Mouse (Mus musculus): ENCODE results near the gene Foxred2. TPM values are rescaled to one million over a fixed set of nuclear protein-coding genes. Genes with fewer than 3 reads are reported as not detected.

The Foxred2 gene
- total RNA-seq, 1 experiment, result 21.9 TPM

GRCm38 (mm10) chr15:77926921-77927320, 29.6 kb downstream of the Foxred2 start:
- Histone ChIP-seq H3K36me3 (ENCODE audit: control insufficient read depth, insufficient read depth, low read length, poor library complexity, severe bottlenecking) (peaks cover 37% of the 10 kb centered on the region), H3K27ac (ENCODE audit: insufficient read depth, low read depth, low read length, poor library complexity, severe bottlenecking) (no peak overlapping the region), H3K9ac (ENCODE audit: insufficient read depth, low read depth, low read length, poor library complexity, severe bottlenecking) (no peak overlapping the region), H3K4me1 (ENCODE audit: control insufficient read depth in 2 of 2, insufficient read depth in 2 of 2, low read length in 2 of 2, poor library complexity in 1 of 2) (peaks cover 0 to 6% of the 10 kb centered on the region in 2 experiments; a peak in 1 of 4 replicates), H3K9me3 (ENCODE audit: control insufficient read depth, insufficient read depth, low read depth, low read length) (no peaks in the 10 kb centered on the region), H3K4me3 (ENCODE audit: insufficient read depth in 1 of 2, low read depth in 1 of 2, low read length in 2 of 2, poor library complexity in 1 of 2, severe bottlenecking in 1 of 2) (no peak overlapping the region)
- in situ Hi-C loops (cut with MboI; ENCODE audit: low sequenced_read_pairs in 2 of 2, unreplicated experiment in 2 of 2), result no loop called here
- DNase-seq (ENCODE audit: low read depth, low spot score), result no peak
- no peak for TF ChIP-seq CHD2 (IDR thresholded peaks at IDR 0.05; ENCODE audit: low read depth, low read length)
- TF ChIP-seq MAFK (IDR thresholded peaks at IDR 0.05; ENCODE audit: insufficient read depth, low read depth, low read length), result no peak
- no peak for TF ChIP-seq HCFC1 (IDR thresholded peaks at IDR 0.05; ENCODE audit: borderline replicate concordance, insufficient read depth, low read length)
- TF ChIP-seq ZC3H11A (IDR thresholded peaks at IDR 0.05; ENCODE audit: borderline replicate concordance, low read depth, low read length), result no peak
- no peak for TF ChIP-seq ZNF384 (IDR thresholded peaks at IDR 0.05; ENCODE audit: low read depth, low read length)

DNA sequence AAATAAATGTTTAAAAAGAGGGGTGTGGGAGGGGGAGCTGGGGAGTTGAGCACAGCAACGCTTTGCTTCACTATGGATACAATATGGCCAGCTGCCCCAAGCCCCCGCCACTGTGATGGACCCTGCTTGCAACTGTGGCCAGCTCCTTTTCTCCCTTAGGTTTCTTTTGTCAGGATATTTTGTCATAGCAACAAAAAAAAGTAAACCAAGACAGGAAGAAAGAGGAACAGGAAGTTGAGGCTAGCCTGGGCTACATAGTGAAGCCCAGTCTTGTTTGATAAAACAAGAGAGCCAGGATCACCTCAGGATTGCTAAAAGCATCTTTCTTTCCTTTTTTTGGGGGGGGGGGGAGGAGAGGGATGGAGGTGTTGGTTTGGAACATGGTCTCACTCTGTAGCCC, 31.3 kb downstream of the Foxred2 start:
- Histone ChIP-seq H3K4me3 (ENCODE audit: insufficient read depth in 1 of 2, low read depth in 1 of 2, low read length in 2 of 2, poor library complexity in 1 of 2, severe bottlenecking in 1 of 2) (no peak overlapping the region), H3K27ac (ENCODE audit: insufficient read depth, low read depth, low read length, poor library complexity, severe bottlenecking) (no peak overlapping the region), H3K9me3 (ENCODE audit: control insufficient read depth, insufficient read depth, low read depth, low read length) (no peaks in the 10 kb centered on the region), H3K9ac (ENCODE audit: insufficient read depth, low read depth, low read length, poor library complexity, severe bottlenecking) (no peak overlapping the region), H3K36me3 (ENCODE audit: control insufficient read depth, insufficient read depth, low read length, poor library complexity, severe bottlenecking) (peaks cover 49% of the 10 kb centered on the region), H3K4me1 (ENCODE audit: control insufficient read depth in 2 of 2, insufficient read depth in 2 of 2, low read length in 2 of 2, poor library complexity in 1 of 2) (peaks cover 0 to 6% of the 10 kb centered on the region in 2 experiments; a peak in 1 of 4 replicates)
- no peak for DNase-seq (ENCODE audit: low read depth, low spot score)
- in situ Hi-C loops (cut with MboI; ENCODE audit: low sequenced_read_pairs in 2 of 2, unreplicated experiment in 2 of 2), result no loop called here
- TF ChIP-seq ZNF384 (IDR thresholded peaks at IDR 0.05; ENCODE audit: low read depth, low read length), result no peak
- TF ChIP-seq CHD2 (IDR thresholded peaks at IDR 0.05; ENCODE audit: low read depth, low read length), result no peak
- TF ChIP-seq HCFC1 (IDR thresholded peaks at IDR 0.05; ENCODE audit: borderline replicate concordance, insufficient read depth, low read length), result no peak
- TF ChIP-seq MAFK (IDR thresholded peaks at IDR 0.05; ENCODE audit: insufficient read depth, low read depth, low read length), result no peak
- TF ChIP-seq ZC3H11A (IDR thresholded peaks at IDR 0.05; ENCODE audit: borderline replicate concordance, low read depth, low read length), result no peak

- H3K36me3 ChIP-seq (ENCODE audit: control insufficient read depth, insufficient read depth, low read length, poor library complexity, severe bottlenecking), result peaks cover 58% of the 10 kb centered on the region
- H3K4me1 ChIP-seq (ENCODE audit: control insufficient read depth in 2 of 2, insufficient read depth in 2 of 2, low read length in 2 of 2, poor library complexity in 1 of 2), result peaks cover 0 to 5% of the 10 kb centered on the region in 2 experiments; a peak in 1 of 4 replicates
- no peaks in the 10 kb centered on the region for H3K9me3 ChIP-seq (ENCODE audit: control insufficient read depth, insufficient read depth, low read depth, low read length)
- in situ Hi-C loops (cut with MboI; ENCODE audit: low sequenced_read_pairs in 2 of 2, unreplicated experiment in 2 of 2), result no loop called here
- H3K27ac ChIP-seq (ENCODE audit: insufficient read depth, low read depth, low read length, poor library complexity, severe bottlenecking), result no peak overlapping the region
- TF ChIP-seq CHD2 (IDR thresholded peaks at IDR 0.05; ENCODE audit: low read depth, low read length) (no peak), ZNF384 (IDR thresholded peaks at IDR 0.05; ENCODE audit: low read depth, low read length) (no peak), MAFK (IDR thresholded peaks at IDR 0.05; ENCODE audit: insufficient read depth, low read depth, low read length) (no peak), ZC3H11A (IDR thresholded peaks at IDR 0.05; ENCODE audit: borderline replicate concordance, low read depth, low read length) (no peak), HCFC1 (IDR thresholded peaks at IDR 0.05; ENCODE audit: borderline replicate concordance, insufficient read depth, low read length) (no peak)
- no peak for DNase-seq (ENCODE audit: low read depth, low spot score)
- no peak overlapping the region for H3K4me3 ChIP-seq (ENCODE audit: insufficient read depth in 1 of 2, low read depth in 1 of 2, low read length in 2 of 2, poor library complexity in 1 of 2, severe bottlenecking in 1 of 2)
- H3K9ac ChIP-seq (ENCODE audit: insufficient read depth, low read depth, low read length, poor library complexity, severe bottlenecking), result no peak overlapping the region
Measured at GRCm38 (mm10) chr15:77923267-77924035, 33.1 kb downstream of the Foxred2 start.

GRCm38 (mm10) chr15:77922710-77923109, 33.8 kb downstream of the Foxred2 start:
- Histone ChIP-seq H3K4me3 (ENCODE audit: insufficient read depth in 1 of 2, low read depth in 1 of 2, low read length in 2 of 2, poor library complexity in 1 of 2, severe bottlenecking in 1 of 2) (no peak overlapping the region), H3K36me3 (ENCODE audit: control insufficient read depth, insufficient read depth, low read length, poor library complexity, severe bottlenecking) (peaks cover 60% of the 10 kb centered on the region), H3K9ac (ENCODE audit: insufficient read depth, low read depth, low read length, poor library complexity, severe bottlenecking) (no peak overlapping the region), H3K27ac (ENCODE audit: insufficient read depth, low read depth, low read length, poor library complexity, severe bottlenecking) (no peak overlapping the region), H3K9me3 (ENCODE audit: control insufficient read depth, insufficient read depth, low read depth, low read length) (no peaks in the 10 kb centered on the region), H3K4me1 (ENCODE audit: control insufficient read depth in 2 of 2, insufficient read depth in 2 of 2, low read length in 2 of 2, poor library complexity in 1 of 2) (peaks cover 0 to 3% of the 10 kb centered on the region in 2 experiments; a peak in 1 of 4 replicates)
- TF ChIP-seq ZNF384 (IDR thresholded peaks at IDR 0.05; ENCODE audit: low read depth, low read length), result no peak
- no peak for TF ChIP-seq HCFC1 (IDR thresholded peaks at IDR 0.05; ENCODE audit: borderline replicate concordance, insufficient read depth, low read length)
- no peak for TF ChIP-seq ZC3H11A (IDR thresholded peaks at IDR 0.05; ENCODE audit: borderline replicate concordance, low read depth, low read length)
- no peak for TF ChIP-seq MAFK (IDR thresholded peaks at IDR 0.05; ENCODE audit: insufficient read depth, low read depth, low read length)
- TF ChIP-seq CHD2 (IDR thresholded peaks at IDR 0.05; ENCODE audit: low read depth, low read length), result no peak
- DNase-seq (ENCODE audit: low read depth, low spot score), result no peak
- in situ Hi-C loops (cut with MboI; ENCODE audit: low sequenced_read_pairs in 2 of 2, unreplicated experiment in 2 of 2), result no loop called here

Data from ES-E14 (cell line).